Mouse (Mus musculus) telencephalon, adult 2 months (tissue): ENCODE data around the gene Pdcd4.

Source experiments
- DNase-seq: peaks from one replicate; pipeline ENCODE4 v3.0.0-alpha.2; 2011; ENCODE audit warnings: low read depth, low spot score

The Pdcd4 gene

DNA sequence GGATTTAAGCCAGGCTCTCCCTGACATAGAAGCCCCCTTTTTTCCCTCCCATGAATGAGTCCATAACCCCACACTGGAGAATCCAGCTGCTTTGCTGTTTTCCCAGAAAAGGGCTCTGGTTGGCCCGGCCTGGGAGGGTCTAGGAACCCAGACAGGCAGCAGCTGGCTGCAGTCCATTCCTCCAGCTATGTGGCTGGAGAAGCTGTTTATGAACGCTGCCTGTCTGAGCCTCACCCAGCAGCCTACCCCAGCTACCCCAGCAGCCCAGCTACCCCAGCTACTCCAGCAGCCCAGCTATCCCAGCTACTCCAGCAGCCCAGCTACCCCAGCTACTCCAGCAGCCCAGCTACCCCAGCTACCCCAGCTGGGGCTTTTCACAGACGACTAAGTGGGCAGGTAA is at the start of gene Pdcd4:
Pdcd4 (plus strand) TSS at position 171 of the 400 bp plus-strand sequence.
- no peak for DNase-seq

DNA sequence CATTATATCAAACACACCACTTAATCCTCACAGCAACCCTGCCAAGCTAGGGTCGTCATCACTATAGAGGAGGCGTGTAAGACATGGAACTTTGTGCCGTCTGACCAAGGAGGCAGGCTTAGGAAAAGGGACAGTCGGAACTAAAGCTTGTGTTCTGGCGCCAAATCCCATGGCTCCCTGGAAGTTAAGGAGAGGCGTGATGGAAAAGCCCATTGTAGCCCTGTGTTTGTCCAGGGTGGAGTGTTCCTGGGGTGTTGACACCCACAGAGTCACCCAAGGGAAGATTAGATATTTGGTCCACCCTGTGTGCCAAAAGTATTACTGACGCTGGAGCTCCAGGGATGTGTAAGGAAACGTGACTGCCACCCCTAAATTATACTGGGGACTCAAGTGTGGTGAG is 48.1 kb upstream of the Pdcd4 start:
- no peak for DNase-seq

DNA sequence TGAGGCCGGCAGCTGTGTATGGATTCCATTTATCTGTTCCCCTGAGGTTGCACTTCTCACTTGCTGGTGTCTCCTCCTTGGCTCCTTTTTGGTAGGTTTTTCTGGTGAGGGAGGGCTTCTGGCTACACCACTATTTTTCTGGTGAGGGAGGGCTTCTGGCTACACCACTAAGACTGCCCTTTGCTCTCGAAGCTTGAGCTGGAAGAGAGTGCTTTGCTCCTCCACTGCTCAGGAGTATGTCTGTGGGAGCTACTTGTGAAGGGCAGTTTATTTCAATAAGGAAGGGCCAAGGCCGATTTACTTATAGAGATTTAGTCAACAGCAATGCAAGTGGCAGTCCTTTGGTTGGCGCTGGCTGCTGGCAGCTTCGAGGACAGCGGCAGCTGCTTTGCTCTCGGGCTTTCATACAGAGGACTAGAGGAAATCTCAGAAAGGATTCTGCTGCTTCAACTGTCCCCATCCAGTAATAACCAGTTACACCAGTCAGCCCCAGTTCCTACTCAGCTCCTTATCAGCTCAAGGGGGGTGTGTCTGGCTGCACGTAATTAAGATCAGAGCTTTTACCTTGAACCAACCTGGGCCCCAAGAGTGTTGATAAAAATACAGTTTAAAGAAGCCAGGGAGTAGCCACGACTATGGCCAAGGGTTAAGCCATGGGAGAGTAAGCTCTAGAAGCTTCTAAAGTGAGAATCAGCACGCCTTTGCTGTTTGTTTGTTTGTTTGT is 43.6 kb upstream of the Pdcd4 start:
- DNase-seq, result no peak

DNA sequence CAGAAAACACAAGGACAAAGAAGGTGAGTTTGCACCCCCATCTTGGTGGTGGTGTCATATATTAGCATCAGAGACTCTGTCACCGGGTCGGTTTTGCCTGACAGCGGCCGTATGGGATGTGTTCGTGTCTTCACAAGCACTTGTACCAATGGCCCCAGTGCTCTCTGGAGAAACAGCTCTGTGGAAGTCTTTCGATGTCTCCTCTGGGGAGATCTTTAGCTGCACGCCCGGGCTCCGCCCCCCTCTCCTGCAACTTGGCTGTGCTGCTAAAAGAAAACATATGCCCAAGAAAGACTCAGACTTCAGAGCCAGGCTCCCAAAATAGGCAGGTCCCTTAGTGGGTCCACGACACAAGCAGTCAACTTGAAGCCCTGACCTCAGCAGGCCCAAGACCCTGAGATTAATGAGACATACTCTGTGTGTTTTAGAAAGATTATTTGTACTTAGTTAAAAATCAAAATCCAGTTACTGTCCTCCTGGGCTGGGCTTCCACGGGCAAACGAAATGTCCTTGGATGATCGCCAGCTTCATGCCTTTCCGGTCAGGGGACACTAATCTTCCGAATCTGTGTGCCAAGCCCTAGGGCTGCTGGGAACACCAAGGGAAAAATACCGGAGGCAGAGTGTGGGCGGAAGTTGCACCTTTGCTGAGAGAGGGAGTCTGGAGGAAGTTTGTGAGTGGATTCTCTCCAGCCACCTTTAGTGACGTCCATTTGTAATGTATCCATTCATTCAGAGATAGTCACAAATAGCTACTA is 41.7 kb upstream of the Pdcd4 start:
- no peak for DNase-seq

DNA sequence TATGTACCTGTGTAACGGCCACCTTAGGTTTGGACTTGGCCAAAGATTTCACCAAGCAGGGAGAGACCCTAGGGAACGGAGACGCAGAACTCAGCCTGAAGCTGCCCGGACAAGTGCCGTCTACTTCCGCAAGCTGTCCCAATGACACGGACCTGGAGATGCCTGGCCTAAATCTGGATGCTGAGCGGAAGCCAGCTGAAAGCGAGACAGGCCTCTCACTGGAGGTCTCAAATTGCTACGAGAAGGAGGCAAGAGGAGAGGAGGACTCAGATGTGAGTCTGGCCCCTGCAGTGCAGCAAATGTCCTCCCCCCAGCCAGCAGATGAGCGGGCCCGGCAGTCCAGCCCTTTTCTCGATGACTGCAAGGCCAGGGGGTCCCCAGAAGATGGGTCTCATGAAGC is 40.7 kb upstream of the Pdcd4 start:
- DNase-seq, result no peak

DNA sequence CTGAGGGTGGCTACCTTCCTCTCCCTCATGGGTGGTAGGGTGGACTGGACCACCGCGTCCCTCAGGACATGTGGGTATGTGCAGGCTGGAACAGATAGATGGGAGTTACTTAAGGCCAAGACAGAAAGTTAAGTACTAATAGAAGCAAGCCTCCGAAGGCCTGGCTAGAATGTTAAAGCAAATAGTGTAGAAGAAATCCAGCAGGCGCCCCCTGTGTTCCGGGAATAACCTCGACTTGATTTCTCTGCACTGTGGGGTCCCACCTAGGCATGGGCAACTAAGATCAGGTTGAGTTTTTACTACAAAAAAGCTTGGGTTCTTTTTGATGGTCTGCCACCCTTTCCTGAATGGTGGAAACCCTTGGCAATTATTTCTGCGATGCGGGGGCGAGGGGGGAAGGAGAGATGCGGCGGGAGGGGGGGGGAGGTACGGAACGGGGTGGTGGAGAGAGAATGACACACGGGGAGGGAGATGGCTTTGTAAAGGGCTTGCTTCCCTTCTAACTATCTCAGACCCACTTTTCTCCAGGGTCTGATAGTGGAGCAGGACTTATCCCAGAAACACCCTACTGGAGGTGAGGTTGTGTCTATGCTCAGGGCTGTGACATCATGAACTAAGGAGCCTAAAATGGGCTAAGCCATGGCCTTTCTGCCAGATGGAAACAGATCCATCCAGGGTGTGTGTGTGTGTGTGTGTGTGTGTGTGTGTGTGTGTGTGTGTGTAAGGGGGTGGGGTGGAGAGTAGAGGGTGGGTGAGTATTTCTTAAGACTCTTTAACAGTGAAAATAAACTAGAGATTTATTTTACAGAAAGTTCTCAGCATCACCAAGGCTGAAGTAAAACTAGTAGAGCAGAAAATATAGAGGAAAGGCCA is 40.0 kb upstream of the Pdcd4 start:
- DNase-seq, result no peak

DNA sequence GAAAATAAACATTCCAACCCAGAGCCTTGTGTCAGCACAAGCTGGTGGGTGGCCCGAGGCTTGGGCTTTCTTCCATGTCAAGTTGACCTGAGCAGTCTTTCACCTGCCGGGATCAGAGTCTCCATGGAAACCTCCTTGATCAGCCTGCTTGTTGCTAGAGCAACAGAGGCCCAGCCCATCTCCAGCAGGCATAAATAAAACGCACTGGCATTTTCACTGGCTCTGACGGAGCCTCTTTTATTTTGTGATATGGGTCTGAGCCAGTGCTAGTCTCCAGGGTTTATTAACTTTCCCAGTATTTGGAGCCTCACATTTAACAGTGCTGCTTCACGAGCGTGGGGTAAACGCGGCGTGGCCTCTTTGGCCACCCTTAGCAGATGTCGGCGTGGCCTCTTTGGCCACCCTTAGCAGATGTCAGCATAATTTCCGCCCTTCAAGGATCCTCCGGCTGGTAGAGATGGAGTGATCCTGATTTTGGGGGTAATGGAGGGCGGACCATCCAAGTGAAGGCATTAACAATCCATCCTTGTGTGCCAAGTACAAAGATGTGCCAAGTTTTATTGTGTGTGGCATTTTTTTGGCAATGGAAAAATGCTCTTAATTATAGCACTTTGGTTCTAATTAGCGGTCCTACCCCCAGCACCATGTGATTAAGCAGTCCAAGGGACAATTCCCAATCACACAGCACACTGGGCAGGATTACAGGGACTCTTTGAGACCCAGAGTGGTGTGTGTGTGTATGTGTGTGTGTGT is 39.2 kb upstream of the Pdcd4 start:
- DNase-seq, result peak; percentile 83

DNA sequence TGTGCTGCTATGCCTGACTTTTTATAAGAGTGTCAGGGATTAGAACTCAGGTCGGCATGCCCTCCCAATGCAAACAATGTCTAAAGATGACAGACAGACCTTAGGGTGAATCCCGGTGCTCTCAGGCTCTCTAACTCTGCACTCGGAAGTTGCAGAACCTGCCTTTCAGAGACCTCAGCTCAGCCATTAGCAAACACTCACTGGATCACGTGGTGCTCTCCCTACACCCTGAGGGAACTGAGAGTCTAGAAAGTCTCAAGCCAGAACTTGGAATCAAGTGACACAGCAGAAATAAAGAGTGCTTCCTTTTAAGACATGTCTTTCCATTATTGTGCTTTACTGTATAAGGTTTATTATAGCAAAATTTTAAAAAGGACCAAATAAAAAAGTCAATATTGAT is 37.1 kb upstream of the Pdcd4 start:
- no peak for DNase-seq

DNA sequence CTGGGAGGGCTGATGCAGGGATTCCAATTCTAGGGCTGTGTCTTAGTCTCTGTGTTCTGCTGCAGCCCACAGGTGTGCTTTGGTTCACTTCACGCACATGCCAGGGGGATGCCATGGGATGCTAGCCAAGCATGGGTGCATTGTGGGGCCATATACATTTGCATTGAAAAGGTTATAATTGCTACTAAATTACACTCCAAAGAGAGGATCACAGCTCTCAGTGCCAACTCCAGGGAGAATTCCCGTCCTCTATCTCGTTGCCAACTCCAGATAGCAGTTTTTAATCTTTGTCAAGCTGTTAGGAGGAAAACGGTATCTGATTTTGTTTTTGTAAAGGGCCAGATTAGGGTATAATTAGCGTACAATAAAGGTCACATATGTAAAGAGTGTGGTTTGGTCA is 36.2 kb upstream of the Pdcd4 start:
- DNase-seq, result no peak

DNA sequence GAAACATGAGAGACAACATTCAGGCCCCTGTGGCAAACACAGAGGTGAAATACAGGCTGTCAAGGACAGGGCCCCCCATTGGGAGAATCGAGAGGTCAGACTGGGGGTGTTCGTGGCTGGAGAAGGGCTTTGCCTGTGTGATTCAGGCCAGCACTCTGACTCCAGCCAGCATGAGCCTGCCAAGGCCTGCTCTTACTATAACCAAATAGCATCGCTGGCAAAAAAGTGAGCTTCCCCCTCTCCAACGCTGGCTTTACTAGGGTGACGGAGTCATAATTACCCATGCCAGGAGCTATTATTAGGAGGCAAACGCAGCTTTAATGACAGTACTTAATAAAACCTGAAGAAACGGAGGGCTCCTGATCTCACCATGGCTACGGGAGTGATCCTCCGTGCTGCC is 35.2 kb upstream of the Pdcd4 start:
- DNase-seq, result no peak

DNA sequence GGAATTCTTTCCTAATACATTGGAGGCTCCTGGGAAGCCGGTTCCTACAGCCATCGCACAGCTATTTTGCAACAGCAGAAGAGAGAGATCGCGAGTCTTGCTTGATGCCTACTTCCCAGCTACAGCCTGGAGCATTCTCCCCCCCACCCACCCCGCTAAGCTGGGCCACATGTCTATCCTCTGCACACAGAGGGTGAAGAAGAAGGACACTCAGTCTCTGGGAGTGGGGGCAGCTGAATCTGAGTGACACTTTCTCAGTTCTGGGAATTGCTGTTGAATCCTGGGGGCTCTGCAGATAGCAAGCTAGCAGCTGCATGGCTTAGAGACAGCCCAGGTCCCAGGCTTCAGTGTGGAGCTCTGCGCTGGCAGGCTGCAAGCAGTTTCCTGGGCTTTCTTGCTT is 34.1 kb upstream of the Pdcd4 start:
- no peak for DNase-seq

DNA sequence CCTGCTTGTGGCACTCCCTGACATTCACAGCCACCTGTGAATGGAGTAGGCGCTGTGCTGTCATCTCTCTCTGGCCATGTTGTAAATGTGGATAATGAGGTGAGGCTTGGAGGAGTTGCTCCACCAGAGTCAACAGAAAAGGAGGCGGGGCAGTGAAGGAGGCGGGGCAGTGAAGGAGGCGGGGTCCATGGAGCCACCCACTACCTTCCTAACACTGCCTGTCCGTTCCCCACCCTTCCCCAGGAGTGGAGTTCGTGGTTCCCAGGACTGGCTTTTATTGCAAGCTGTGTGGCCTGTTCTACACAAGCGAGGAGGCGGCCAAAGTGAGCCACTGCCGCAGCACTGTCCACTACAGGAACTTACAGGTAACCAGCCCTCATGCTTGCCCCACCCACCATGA is 32.9 kb upstream of the Pdcd4 start:
- DNase-seq, result no peak

DNA sequence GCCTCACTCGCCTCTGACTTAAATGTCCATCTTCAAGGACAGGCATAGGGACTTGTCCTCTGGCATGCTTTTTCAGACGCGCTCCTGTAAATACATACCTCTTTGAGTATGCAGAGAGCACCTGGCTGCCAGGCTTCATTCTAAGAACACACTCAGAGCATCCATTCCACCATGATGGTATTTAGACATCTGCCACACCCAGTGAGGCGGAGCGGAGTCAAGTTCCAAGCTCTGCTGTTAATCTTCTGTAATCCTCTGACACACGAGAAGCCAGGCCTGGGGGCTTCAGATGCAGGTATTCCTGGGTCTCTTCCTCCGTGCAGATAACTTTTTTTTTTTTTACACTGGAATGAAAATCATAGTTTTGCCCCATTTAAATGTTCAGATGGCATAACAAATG is 32.4 kb upstream of the Pdcd4 start:
- DNase-seq, result no peak

DNA sequence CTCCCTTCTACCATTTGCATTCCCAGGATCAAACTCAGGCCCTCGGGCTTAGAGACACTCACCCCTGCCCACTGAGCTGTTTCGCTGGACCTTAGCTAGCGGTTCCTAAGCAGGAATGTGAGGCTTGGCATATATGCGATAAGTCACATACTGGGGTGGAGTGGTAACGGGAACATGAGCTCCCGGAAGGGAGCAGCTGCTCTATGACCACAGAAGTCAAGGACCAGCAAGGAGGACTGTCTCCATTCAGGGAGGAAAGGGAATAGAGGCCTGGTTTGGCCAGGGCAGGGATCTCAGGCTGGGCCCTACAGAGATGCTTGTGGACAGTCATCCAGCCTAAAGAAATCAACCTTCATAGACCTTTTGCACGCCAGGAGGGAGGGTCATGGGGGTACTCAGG is 30.7 kb upstream of the Pdcd4 start:
- DNase-seq, result no peak

DNA sequence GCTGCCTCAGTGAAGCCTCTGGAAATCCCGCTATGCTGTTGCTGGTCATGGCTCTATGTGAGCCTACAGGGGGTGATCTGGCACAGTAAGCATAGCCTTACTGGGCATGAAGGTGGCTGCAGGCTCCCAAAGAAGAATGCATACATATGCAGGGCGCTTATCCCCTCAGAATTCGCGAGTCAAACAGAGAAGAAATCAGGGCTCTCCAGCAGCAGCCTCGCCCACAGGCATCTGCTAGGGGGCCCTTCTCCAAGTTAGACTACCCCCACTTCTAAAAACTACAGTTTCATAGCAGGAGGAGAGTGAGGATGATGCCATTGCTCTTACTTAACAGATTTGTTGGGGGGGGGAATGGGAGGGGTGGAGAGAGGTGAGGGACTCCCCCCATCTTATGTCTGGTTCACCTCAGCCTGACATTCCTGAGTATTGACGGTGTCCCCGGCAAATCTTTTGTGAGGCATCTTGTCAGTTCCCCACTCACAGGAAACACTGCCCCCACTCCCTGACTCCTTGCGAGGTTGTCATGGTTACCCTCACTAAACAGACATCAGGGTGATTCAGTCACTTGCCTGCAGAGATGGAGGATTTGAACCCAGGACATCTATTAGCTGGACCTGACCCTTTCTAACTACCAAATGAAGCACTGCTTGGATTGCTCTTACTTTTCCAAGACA is 29.3 kb upstream of the Pdcd4 start:
- peak; percentile 83 for DNase-seq

DNA sequence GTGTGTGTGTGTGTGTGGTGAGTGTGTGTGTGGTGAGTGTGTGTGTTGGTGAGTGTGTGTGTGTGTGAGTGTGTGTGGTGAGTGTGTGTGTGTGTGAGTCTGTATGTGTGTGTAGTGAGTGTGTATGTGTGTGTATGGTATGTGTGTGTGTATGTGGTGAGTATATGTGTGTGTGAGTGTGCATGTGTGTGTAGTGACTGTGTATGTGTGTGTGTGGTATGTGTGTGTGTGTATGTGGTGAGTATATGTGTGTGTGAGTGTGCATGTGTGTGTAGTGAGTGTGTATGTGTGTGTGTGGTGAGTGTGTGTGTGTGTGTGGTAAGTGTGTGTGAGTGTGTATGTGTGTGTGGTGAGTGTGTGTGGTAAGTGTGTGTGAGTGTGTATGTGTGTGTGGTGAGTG is 24.8 kb upstream of the Pdcd4 start:
- DNase-seq, result no peak

DNA sequence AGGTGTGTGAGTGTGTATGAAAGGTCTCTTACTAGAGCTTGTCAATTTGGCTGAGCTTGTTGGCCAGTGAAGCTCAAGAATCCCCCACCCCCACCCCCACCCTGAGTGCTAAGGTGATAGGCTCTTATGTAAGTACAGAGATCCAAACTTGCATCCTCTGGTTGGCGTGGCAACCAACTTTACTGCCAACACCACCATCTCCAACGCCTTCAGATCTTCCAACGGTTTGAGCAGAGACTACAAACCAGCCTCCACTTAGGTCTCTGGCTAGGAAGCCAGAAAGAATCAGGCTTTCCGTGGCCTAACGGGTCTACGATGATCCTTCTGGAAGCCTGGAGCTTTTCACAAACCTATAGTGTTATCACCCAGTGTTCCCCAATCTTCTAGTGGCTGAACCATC is 23.9 kb upstream of the Pdcd4 start:
- peak; percentile 81 for DNase-seq

DNA sequence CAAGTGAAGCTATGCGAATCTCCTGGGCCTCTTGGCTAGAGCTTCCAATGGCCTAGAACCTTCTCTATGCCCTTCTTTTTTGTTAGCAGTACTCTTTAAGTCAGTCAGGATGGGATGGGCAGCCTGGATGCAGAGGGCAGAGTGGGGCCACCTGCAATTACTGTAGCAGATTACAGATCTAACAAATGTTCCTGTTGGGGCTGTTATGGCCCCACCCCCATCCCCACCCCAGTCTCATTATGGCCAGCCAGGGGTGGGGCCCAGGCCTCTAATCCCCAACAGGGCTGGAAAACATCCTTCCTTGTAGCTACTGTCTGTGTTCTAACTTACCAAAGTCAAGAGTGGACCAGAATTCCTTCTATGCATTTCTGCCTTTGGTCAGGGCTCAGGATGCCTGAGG is 23.2 kb upstream of the Pdcd4 start:
- no peak for DNase-seq

DNA sequence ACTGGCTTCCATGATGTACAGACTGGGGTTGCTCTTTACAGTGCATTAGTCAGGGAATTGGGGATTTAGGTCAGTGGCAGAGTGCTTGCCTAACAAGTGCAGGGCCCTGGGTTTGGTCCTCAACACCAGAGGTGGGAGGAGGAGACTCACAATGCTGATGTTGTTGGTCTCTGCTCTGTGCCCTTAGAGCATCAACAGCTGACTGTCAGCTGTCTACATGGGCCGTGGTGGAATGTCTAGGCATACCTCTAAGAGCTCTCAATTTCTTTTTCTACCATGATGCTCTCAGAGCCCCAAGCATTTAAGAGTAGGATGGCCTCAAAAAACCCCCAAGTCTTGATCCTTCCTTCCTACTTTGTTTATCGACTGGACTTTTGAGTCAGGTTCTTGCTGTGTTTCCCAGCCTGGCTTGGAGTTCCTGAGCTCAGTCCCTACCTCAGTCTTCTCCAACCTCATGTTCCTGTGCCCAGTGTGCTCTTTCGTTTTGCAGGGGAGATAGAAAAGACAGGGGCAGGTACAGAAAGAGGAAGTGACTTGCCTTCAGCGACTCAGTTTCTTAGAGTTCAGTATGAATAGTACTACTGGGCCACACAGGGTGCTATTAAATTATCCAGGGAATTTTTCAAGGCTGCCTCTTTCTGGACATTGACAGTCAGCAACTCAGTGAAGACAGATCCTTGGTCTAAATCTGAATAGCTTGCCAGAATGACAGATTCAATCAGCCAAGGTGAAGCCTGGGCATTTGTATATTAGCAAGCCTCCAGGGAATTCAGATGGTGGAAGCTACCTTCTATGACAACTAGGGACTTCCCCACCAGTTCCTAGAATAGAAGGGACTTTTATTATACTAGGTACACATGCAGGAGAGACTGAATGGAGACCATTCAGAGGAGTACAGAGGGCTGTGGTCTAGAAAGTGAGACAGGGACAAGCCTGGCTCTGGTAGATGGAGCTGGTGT is 22.3 kb upstream of the Pdcd4 start:
- DNase-seq, result no peak

DNA sequence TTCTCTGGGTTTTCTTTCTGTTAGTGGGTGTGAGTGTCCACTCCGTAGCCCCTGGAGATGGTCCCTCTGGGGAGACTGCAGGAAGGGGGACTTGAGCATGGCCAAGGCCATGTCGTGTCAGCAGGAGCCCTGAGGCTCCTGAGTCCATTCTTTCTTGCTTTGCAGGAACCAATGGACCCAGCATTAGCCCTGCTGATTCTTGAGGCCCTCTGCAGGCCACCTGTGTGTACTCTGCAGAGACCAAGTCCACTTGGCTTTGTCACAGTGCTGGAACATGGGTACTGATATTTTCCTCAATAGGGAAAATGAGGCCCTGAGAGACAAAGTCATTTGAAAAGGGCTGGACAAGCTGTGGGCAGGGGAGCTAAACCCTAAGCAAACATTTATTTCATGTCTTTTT is 21.5 kb upstream of the Pdcd4 start:
- no peak for DNase-seq
